Mouse (Mus musculus) MEL (cell line): ENCODE data around the gene Khdrbs1. TPM values are rescaled to one million over a fixed set of nuclear protein-coding genes. Genes with fewer than 3 reads are reported as not detected.

Experiments
- DNase-seq: peaks from one replicate; pipeline ENCODE4 v3.0.0; 2011; ENCODE audit warnings: low read depth, low spot score
- H3K27ac ChIP-seq: 2 replicates; pipeline ENCODE4 v1.5.1; 2012; ENCODE audit warnings: low read depth, mild to moderate bottlenecking, control low read depth, low read length, moderate library complexity; ENCODE audit not compliant: control insufficient read depth
- H3K27me3 ChIP-seq, 2 experiments: fragments of 150-350 bp in 1 of 2; sonication (generic) in 1 of 2; 2 replicates each; pipeline ENCODE4 v1.6.1; 2012; ENCODE audit warnings: low read length in 2 of 2, mild to moderate bottlenecking in 2 of 2, improper control_type of control experiment in 1 of 2, moderate library complexity in 1 of 2; ENCODE audit not compliant: insufficient read depth in 2 of 2, control insufficient read depth in 1 of 2
- H3K36me3 ChIP-seq, 2 experiments: 2 replicates each; pipeline ENCODE4 v1.6.1; 2012 to 2014; ENCODE audit warnings: low read length in 2 of 2, improper control_type of control experiment in 1 of 2, inconsistent platforms in 1 of 2, mild to moderate bottlenecking in 1 of 2; ENCODE audit not compliant: insufficient read depth in 2 of 2, control insufficient read depth in 1 of 2
- H3K4me1 ChIP-seq, 2 experiments: fragments of 150-350 bp in 1 of 2; sonication (generic) in 1 of 2; 2 replicates each; pipeline ENCODE4 v1.6.1; 2012; ENCODE audit warnings: low read length in 2 of 2, improper control_type of control experiment in 1 of 2, mild to moderate bottlenecking in 1 of 2; ENCODE audit not compliant: insufficient read depth in 2 of 2, control insufficient read depth in 1 of 2
- H3K4me3 ChIP-seq, 2 experiments: fragments of 150-350 bp in 1 of 2; sonication (generic) in 1 of 2; 2 replicates each; pipeline ENCODE4 v1.5.1; 2012; ENCODE audit warnings: low read depth in 2 of 2, low read length in 2 of 2, mild to moderate bottlenecking in 2 of 2, moderate library complexity in 2 of 2, control low read depth in 1 of 2, improper control_type of control experiment in 1 of 2; ENCODE audit not compliant: control insufficient read depth in 1 of 2, insufficient read depth in 1 of 2
- H3K79me2 ChIP-seq: 2 replicates; pipeline ENCODE4 v1.6.1; 2012; ENCODE audit warnings: mild to moderate bottlenecking, low read length, moderate library complexity; ENCODE audit not compliant: control insufficient read depth, poor library complexity, insufficient read depth
- H3K9ac ChIP-seq: 2 replicates; pipeline ENCODE4 v1.6.1; 2012; ENCODE audit warnings: low read depth, mild to moderate bottlenecking, control low read depth, low read length, moderate library complexity; ENCODE audit not compliant: control insufficient read depth, poor library complexity, severe bottlenecking
- H3K9me3 ChIP-seq: fragments of 150-350 bp; sonication (generic); replicated peaks from 2 replicates; pipeline ENCODE4 v1.6.1; 2012; ENCODE audit warnings: mild to moderate bottlenecking, low read length, improper control_type of control experiment, moderate library complexity; ENCODE audit not compliant: insufficient read depth
- BHLHE40 ChIP-seq: IDR thresholded peaks from 2 replicates; pipeline ENCODE4 v1.6.1; 2012; ENCODE audit warnings: low read depth, mild to moderate bottlenecking, inconsistent platforms, low read length, improper control_type of control experiment, borderline replicate concordance
- CHD2 ChIP-seq: IDR thresholded peaks from 2 replicates; pipeline ENCODE4 v1.6.1; 2011; ENCODE audit warnings: low read length, improper control_type of control experiment
- CTCF ChIP-seq, 3 experiments: IDR thresholded peaks in 2 of 3; conservative IDR thresholded peaks in 1 of 3; 2 replicates each; pipeline ENCODE4 v1.5.1; 2011 to 2012; ENCODE audit warnings: low read length in 3 of 3, low read depth in 2 of 3, mild to moderate bottlenecking in 2 of 3, improper control_type of control experiment in 1 of 3, inconsistent platforms in 1 of 3, mixed read lengths in 1 of 3, moderate library complexity in 1 of 3; ENCODE audit not compliant: control insufficient read depth in 1 of 3, insufficient read depth in 1 of 3, poor library complexity in 1 of 3, severe bottlenecking in 1 of 3
- E2F4 ChIP-seq: IDR thresholded peaks from 2 replicates; pipeline ENCODE4 v1.6.1; 2011; ENCODE audit warnings: low read depth, low read length, improper control_type of control experiment, borderline replicate concordance
- ELF1 ChIP-seq: IDR thresholded peaks from 2 replicates; pipeline ENCODE4 v1.6.1; 2014; ENCODE audit warnings: low read depth, mild to moderate bottlenecking, inconsistent platforms, low read length, improper control_type of control experiment, moderate library complexity
- ETS1 ChIP-seq: IDR thresholded peaks from 2 replicates; pipeline ENCODE4 v1.6.1; 2012; ENCODE audit warnings: low read depth, mild to moderate bottlenecking, inconsistent platforms, low read length, improper control_type of control experiment, moderate library complexity
- GABPA ChIP-seq: IDR thresholded peaks from 2 replicates; pipeline ENCODE4 v1.6.1; 2012; ENCODE audit warnings: low read depth, mild to moderate bottlenecking, inconsistent platforms, low read length, improper control_type of control experiment, moderate library complexity
- GATA1 ChIP-seq: IDR thresholded peaks from 2 replicates; pipeline ENCODE4 v1.6.1; 2011; ENCODE audit warnings: low read depth, low read length, improper control_type of control experiment
- HCFC1 ChIP-seq: IDR thresholded peaks from 2 replicates; pipeline ENCODE4 v1.6.1; 2012; ENCODE audit warnings: low read depth, mild to moderate bottlenecking, inconsistent platforms, low read length, improper control_type of control experiment, moderate library complexity
- JUND ChIP-seq: IDR thresholded peaks from 2 replicates; pipeline ENCODE4 v1.6.1; 2011; ENCODE audit warnings: low read depth, mild to moderate bottlenecking, improper control_type of control experiment, low read length
- KAT2A ChIP-seq: conservative IDR thresholded peaks from 2 replicates; pipeline ENCODE4 v1.6.1; 2012; ENCODE audit warnings: low read depth, low read length, improper control_type of control experiment, inconsistent platforms
- MAFK ChIP-seq: IDR thresholded peaks from 2 replicates; pipeline ENCODE4 v1.6.1; 2011; ENCODE audit warnings: low read depth, mild to moderate bottlenecking, low read length, improper control_type of control experiment, borderline replicate concordance
- MAX ChIP-seq: IDR thresholded peaks from 2 replicates; pipeline ENCODE4 v1.6.1; 2011; ENCODE audit warnings: low read length, improper control_type of control experiment
- MAZ ChIP-seq: IDR thresholded peaks from 2 replicates; pipeline ENCODE4 v1.6.1; 2012; ENCODE audit warnings: low read depth, mild to moderate bottlenecking, inconsistent platforms, low read length, improper control_type of control experiment
- MXI1 ChIP-seq: IDR thresholded peaks from 2 replicates; pipeline ENCODE4 v1.6.1; 2011; ENCODE audit warnings: mild to moderate bottlenecking, low read depth, low read length, improper control_type of control experiment
- MYB ChIP-seq: IDR thresholded peaks from 2 replicates; pipeline ENCODE4 v1.6.1; 2011; ENCODE audit warnings: mild to moderate bottlenecking, low read depth, low read length, improper control_type of control experiment
- MYC ChIP-seq: IDR thresholded peaks from 2 replicates; pipeline ENCODE4 v1.6.1; 2011; ENCODE audit warnings: low read depth, mild to moderate bottlenecking, low read length, improper control_type of control experiment, moderate library complexity
- NELFE ChIP-seq: IDR thresholded peaks from 2 replicates; pipeline ENCODE4 v1.6.1; 2011; ENCODE audit warnings: low read depth, low read length, improper control_type of control experiment
- NRF1 ChIP-seq: IDR thresholded peaks from 2 replicates; pipeline ENCODE4 v1.6.1; 2014; ENCODE audit warnings: low read depth, mild to moderate bottlenecking, inconsistent platforms, low read length, improper control_type of control experiment, moderate library complexity; ENCODE audit not compliant: poor library complexity, insufficient read depth, severe bottlenecking
- POLR2A ChIP-seq, 2 experiments: IDR thresholded peaks; 2 replicates each; pipeline ENCODE4 v1.6.1; 2011 to 2012; ENCODE audit warnings: low read length in 2 of 2, mild to moderate bottlenecking in 2 of 2, control low read depth in 1 of 2, improper control_type of control experiment in 1 of 2, low read depth in 1 of 2, moderate library complexity in 1 of 2; ENCODE audit not compliant: control insufficient read depth in 1 of 2, insufficient read depth in 1 of 2, poor library complexity in 1 of 2
- POLR2AphosphoS2 ChIP-seq: IDR thresholded peaks from 2 replicates; pipeline ENCODE4 v1.6.1; 2011; ENCODE audit warnings: low read length, improper control_type of control experiment
- POLR2AphosphoS5 ChIP-seq: IDR thresholded peaks from 2 replicates; pipeline ENCODE4 v1.6.1; 2012; ENCODE audit warnings: low read depth, borderline replicate concordance, mild to moderate bottlenecking, inconsistent platforms, low read length, moderate library complexity, mixed read lengths
- RAD21 ChIP-seq: IDR thresholded peaks from 2 replicates; pipeline ENCODE4 v1.6.1; 2011; ENCODE audit warnings: mild to moderate bottlenecking, low read depth, low read length, improper control_type of control experiment
- RCOR1 ChIP-seq: IDR thresholded peaks from 2 replicates; pipeline ENCODE4 v1.6.1; 2012; ENCODE audit warnings: low read depth, mild to moderate bottlenecking, inconsistent platforms, low read length, improper control_type of control experiment
- SIN3A ChIP-seq: IDR thresholded peaks from 2 replicates; pipeline ENCODE4 v1.6.1; 2012; ENCODE audit warnings: low read length, improper control_type of control experiment, inconsistent platforms
- SMC3 ChIP-seq: IDR thresholded peaks from 2 replicates; pipeline ENCODE4 v1.6.1; 2011; ENCODE audit warnings: low read depth, low read length, improper control_type of control experiment
- TAL1 ChIP-seq: IDR thresholded peaks from 2 replicates; pipeline ENCODE4 v1.6.1; 2012; ENCODE audit warnings: mild to moderate bottlenecking, inconsistent platforms, low read length, moderate library complexity, mixed read lengths
- TBP ChIP-seq: IDR thresholded peaks from 2 replicates; pipeline ENCODE4 v1.8.0; 2011; ENCODE audit warnings: low read depth, low read length, improper control_type of control experiment
- UBTF ChIP-seq: IDR thresholded peaks from 2 replicates; pipeline ENCODE4 v1.6.1; 2012; ENCODE audit warnings: low read depth, mild to moderate bottlenecking, inconsistent platforms, low read length, improper control_type of control experiment, moderate library complexity, borderline replicate concordance; ENCODE audit not compliant: insufficient read depth
- USF1 ChIP-seq: IDR thresholded peaks from 2 replicates; pipeline ENCODE4 v1.6.1; 2014; ENCODE audit warnings: low read depth, mild to moderate bottlenecking, inconsistent platforms, low read length, improper control_type of control experiment, moderate library complexity
- USF2 ChIP-seq, 2 experiments: IDR thresholded peaks; 2 replicates each; pipeline ENCODE4 v1.6.1; 2011 to 2012; ENCODE audit warnings: improper control_type of control experiment in 2 of 2, low read length in 2 of 2, borderline replicate concordance in 1 of 2, inconsistent platforms in 1 of 2, low read depth in 1 of 2, mild to moderate bottlenecking in 1 of 2; ENCODE audit not compliant: insufficient read depth in 1 of 2
- ZC3H11A ChIP-seq: IDR thresholded peaks from 2 replicates; pipeline ENCODE4 v1.6.1; 2012; ENCODE audit warnings: low read depth, mild to moderate bottlenecking, inconsistent platforms, low read length, improper control_type of control experiment
- ZKSCAN1 ChIP-seq: IDR thresholded peaks from 2 replicates; pipeline ENCODE4 v1.6.1; 2012; ENCODE audit warnings: low read depth, mild to moderate bottlenecking, inconsistent platforms, low read length, improper control_type of control experiment, moderate library complexity
- ZMIZ1 ChIP-seq: IDR thresholded peaks from 2 replicates; pipeline ENCODE4 v1.6.1; 2012; ENCODE audit warnings: low read depth, mild to moderate bottlenecking, inconsistent platforms, low read length, improper control_type of control experiment, moderate library complexity
- ZNF384 ChIP-seq: IDR thresholded peaks from 2 replicates; pipeline ENCODE4 v1.6.1; 2012; ENCODE audit warnings: low read depth, mild to moderate bottlenecking, inconsistent platforms, low read length, improper control_type of control experiment
- polyA plus RNA-seq, 2 experiments: library from polyadenylated mRNA; stranded (reverse) in 1 of 2; unstranded in 1 of 2; fragments of >175 nt in 1 of 2; fragments of >200 nt in 1 of 2; gene quantifications; 2 replicates each; pipeline versions ENCODE4 v1.2.1 to v1.2.4; 2012; ENCODE audit warnings: low replicate concordance in 2 of 2, low read depth in 1 of 2; ENCODE audit not compliant: insufficient read length in 2 of 2, insufficient read depth in 1 of 2, missing spikeins in 1 of 2
- total RNA-seq: library from RNA; depleted of rRNA; stranded (reverse); fragments of 300-350 nt; gene quantifications from 2 replicates; pipeline ENCODE4 v1.2.3, GENCODE M21; 2012

The Khdrbs1 gene
- total and polyA plus RNA-seq, 3 experiments: 56.5 to 141 (median 77.6) TPM

- Histone ChIP-seq H3K27ac (peak within 1 kb of the TSS; percentile 67), H3K4me1 (peaks cover 8 to 11% of the 10 kb centered on the region in 2 experiments), H3K79me2 (peaks cover 22% of the 10 kb centered on the region), H3K36me3 (peaks cover 0 to 9% of the 10 kb centered on the region in 2 experiments; a peak in 2 of 4 replicates), H3K9ac (peak within 1 kb of the TSS; percentile 95), H3K27me3 (no peaks in the 10 kb centered on the region), H3K9me3 (no peaks in the 10 kb centered on the region), H3K4me3 (peak within 1 kb of the TSS; percentile 77 to 98)
- peak; percentile 94 for DNase-seq
- TF ChIP-seq GABPA (no peak), HCFC1 (peak; percentile 90), MYC (no peak), RCOR1 (peak; percentile 38; the same call in 1 of the 2 replicates), POLR2A (IDR thresholded peaks at IDR 0.05; ENCODE audit: control insufficient read depth in 1 of 2, insufficient read depth in 1 of 2, low read depth in 1 of 2, low read length in 2 of 2, poor library complexity in 1 of 2) (peak; percentile 40 to 74; a peak in 2 of 4 replicates), POLR2AphosphoS2 (peak; percentile 62; the same call in 1 of the 2 replicates), USF2 (IDR thresholded peaks at IDR 0.05; ENCODE audit: borderline replicate concordance in 1 of 2, insufficient read depth in 1 of 2, low read depth in 1 of 2, low read length in 2 of 2) (no peak), SIN3A (peak; percentile 76), ETS1 (peak; percentile 31; the same call in 1 of the 2 replicates), KAT2A (no peak; the same call in 1 of the 2 replicates), CTCF (IDR thresholded peaks at IDR 0.05 in 2 of 3, conservative IDR thresholded peaks at IDR 0.05 in 1 of 3; ENCODE audit: control insufficient read depth in 1 of 3, insufficient read depth in 1 of 3, low read depth in 2 of 3, low read length in 3 of 3, poor library complexity in 1 of 3, severe bottlenecking in 1 of 3) (no peak), ELF1 (peak; percentile 44; the same call in 1 of the 2 replicates), MAX (peak; percentile 16; the same call in 1 of the 2 replicates), SMC3 (no peak), GATA1 (no peak), TBP (peak; percentile 31; the same call in 1 of the 2 replicates), ZMIZ1 (peak; percentile 59; the same call in 1 of the 2 replicates), NRF1 (peak; percentile 31; the same call in 1 of the 2 replicates), USF1 (no peak), ZNF384 (no peak), BHLHE40 (no peak), MAFK (no peak), ZC3H11A (no peak), NELFE (peak; percentile 74), POLR2AphosphoS5 (no peak), JUND (no peak), ZKSCAN1 (no peak), TAL1 (no peak), MXI1 (no peak; the same call in 1 of the 2 replicates), E2F4 (no peak), RAD21 (no peak), MAZ (peak; percentile 73), MYB (no peak), UBTF (peak; percentile 78; the same call in 1 of the 2 replicates), CHD2 (no peak)
These were observed 69.8 kb downstream of the Khdrbs1 start, which contains the start of gene Kpna6 for GRCm38 (mm10) chr4:129672083-129672877. TSS of gene Kpna6 (minus strand) at chr4:129672767.
